Mouse (Mus musculus) granulocyte monocyte progenitor cell, adult 5-6 weeks (primary cell): Measurements from ENCODE around the gene Atf3. TPM values are rescaled to one million over a fixed set of nuclear protein-coding genes. Genes with fewer than 3 reads are reported as not detected.

ENCODE experiments used
- ATAC-seq: replicated peaks from 2 replicates; pipeline ENCODE4 v1.8.0; 2016; ENCODE audit warnings: mild to moderate bottlenecking, moderate TSS enrichment, inconsistent platforms; ENCODE audit not compliant: poor library complexity, severe bottlenecking
- total RNA-seq, 2 experiments: library from RNA; stranded (forward) in 1 of 2; stranded (reverse) in 1 of 2; fragments of 200-712, 200-1000 nt in 1 of 2; fragments of >200 nt in 1 of 2; fragmentation: Nextera tagmentation in 1 of 2; gene quantifications; 2 replicates each; pipeline ENCODE4 v1.2.3; 2014 to 2017

The Atf3 gene
- total RNA-seq (2014; fragmentation: Nextera tagmentation) (not detected in 2 replicates), total RNA-seq (2017) (8.7 and 12.8 TPM in 2 replicates)

DNA sequence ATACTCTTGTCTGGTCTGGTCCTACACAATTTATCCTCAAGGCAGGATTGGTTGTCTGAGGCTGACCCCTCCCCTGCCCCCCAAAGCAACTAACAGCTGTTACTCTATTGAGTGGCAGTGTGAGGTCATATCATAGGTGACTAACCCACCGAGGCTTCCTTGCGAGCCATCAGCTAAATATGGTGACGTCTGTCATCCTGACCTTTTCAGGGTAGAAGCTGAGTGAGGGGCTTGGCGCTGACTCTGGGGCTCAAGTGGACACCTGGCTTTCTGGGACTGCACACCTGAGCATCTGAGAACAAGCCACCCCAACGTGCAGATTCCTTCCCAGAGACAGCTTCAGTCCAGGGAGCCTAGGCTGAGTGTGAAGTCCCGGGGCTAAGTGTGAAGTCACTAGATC lies at the start of gene Atf3:
Gene Atf3 (minus strand): TSS at position 101 of the 400 bp plus-strand sequence.
- ATAC-seq, result no peak

DNA sequence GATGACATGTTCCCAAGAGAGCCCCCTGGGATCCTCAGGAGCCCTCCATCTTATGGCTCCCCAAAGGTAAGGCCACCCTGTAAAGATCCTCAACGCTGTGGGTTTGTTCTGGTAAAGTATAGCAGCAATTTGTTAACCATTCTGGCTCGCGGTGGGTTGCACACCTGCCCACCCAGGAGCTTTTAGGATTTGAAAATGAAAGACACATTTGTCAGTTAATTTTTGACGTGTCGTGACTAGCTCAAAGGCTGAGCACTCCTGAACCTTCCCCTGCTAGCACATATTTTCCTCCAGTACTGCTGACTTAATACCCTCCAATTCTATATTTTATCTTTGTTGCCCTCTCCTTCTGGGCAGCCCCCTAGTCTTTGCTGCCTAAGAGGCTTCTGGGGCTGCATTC lies 49.3 kb upstream of the Atf3 start:
- no peak for ATAC-seq

DNA sequence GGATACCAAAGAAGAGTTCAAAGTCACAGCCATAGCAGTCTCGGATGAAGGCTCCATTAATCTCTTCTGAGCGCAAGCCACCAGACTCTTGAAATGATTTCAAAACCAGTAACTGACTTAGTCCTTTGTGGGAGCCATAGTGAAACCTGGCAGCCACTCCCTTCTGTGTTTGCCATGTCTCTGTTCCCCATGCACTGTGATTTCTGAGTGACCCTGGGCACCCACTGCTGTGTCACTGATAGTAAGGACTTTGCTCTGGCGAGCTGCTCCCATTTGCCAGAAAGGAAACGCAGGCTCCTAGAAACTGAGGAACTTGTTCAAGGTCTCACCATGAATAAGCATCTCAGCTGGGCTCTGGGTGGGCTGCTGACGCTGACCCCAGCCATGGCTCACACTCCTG lies 45.6 kb upstream of the Atf3 start:
- no peak for ATAC-seq

DNA sequence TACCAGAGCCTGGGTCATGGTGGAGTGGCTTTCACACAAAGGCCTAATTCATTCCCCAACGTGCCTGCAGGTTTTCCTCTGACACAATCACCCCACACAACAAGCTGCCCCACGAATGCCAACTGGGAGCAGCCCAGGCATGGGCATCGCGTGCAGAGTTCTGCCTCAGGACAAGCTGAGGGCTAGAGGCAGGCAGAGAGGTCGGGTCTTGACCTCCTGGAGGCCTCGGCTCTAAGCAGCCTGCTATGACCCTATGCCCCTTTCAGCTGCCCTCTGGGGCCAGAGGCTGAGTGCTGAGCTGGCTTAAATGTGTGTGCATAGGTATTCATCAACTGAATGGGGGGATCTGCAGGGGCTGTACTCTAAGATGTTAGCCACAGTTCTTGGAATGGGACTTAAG lies 44.0 kb upstream of the Atf3 start:
- ATAC-seq, result no peak

DNA sequence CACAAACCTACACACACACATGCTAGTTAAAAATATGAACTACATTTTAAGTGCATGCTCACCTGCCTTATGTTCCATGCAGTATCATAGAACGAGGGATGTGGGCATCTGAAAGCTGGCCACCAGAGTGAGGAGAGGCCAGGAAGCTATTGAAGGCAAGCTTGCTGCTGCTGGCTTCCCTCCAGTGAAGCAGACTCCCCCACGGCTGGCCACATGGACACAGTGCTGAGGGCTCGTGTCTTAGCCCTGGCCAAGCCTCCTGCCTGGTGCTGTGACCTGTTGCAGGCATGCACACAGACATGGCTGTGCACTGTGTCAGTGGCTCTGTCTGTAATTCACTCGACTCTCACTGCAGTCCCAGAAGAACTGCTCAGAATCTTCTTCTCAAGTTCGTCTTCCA lies 41.8 kb upstream of the Atf3 start:
- ATAC-seq, result no peak

DNA sequence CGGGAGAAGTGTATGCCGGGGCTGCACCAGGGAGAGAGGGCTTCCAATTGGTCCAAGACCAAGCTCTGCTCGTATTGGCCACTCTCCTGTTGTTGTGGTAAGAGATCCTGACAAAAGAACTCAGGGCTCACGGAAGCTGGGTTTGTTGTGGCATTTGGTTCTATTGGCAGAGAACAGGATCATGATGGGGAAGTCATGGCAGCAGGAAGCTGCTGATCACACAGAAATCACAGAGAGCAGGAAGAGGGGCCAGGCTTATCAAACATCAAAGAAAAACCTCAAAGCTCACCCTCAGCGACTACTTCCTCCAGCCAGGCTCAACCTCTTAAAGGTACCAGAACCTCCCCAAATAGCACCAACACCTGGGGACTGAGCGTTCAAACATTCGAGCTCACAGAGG lies 41.3 kb upstream of the Atf3 start:
- peak; percentile 41 for ATAC-seq

DNA sequence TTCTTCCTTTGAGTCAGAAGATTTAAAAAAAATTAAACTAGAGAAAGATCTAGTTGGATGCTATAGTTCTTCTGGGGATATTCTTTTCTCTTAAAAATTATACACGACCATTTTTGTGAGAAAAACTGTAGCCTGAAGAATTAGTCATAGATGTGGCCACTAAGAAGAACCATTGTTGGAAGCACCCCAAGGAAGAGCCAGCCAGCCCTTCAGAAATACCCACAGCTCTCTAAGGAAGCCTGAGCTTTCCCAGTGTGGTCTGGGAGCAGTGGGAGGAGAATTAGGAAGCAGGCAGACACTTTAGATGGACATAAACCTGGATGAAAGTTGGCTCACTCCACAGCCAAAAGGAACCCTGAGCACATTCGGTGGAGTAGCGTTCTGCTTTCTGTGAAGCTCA lies 40.7 kb upstream of the Atf3 start:
- no peak for ATAC-seq

DNA sequence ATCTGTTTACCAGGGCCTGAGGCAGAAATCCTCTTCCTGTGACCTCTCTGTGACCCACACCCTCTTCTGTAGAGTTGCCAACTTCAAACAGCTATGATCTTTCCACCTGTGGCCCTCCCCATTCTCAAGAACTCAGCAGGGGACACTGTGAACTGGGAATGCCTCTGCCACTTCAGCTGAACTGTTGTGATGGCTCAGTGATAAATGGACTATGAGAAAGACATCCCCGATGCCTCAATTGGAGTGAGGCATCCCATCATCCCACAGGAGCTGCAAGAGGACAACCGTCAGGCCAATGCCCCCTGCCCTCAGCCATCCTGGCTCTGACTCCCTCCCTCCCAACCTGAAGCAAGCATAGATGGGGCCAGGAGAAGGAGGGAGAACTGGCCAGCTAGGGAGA lies 40.1 kb upstream of the Atf3 start:
- ATAC-seq, result no peak

DNA sequence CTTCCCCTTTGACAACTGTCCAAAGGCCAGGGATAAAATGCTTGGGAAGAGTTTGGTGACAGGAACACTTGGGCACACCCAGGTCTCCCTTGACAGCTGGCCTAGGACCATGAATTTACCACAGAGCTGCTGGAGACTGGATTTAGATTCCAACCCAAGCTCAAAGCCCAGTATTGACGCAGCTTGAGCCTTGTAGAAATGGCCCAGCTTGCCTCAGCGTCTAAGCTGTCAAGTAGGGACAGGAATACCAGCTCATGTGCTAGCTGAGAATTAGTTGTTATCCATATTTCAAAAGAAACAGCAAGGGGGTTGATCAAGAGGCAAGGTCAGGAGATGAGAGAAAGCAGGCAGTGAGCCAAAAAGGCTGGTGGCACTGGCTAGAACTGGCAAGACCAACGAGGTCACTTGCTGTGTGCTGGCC lies 39.5 kb upstream of the Atf3 start:
- no peak for ATAC-seq

DNA sequence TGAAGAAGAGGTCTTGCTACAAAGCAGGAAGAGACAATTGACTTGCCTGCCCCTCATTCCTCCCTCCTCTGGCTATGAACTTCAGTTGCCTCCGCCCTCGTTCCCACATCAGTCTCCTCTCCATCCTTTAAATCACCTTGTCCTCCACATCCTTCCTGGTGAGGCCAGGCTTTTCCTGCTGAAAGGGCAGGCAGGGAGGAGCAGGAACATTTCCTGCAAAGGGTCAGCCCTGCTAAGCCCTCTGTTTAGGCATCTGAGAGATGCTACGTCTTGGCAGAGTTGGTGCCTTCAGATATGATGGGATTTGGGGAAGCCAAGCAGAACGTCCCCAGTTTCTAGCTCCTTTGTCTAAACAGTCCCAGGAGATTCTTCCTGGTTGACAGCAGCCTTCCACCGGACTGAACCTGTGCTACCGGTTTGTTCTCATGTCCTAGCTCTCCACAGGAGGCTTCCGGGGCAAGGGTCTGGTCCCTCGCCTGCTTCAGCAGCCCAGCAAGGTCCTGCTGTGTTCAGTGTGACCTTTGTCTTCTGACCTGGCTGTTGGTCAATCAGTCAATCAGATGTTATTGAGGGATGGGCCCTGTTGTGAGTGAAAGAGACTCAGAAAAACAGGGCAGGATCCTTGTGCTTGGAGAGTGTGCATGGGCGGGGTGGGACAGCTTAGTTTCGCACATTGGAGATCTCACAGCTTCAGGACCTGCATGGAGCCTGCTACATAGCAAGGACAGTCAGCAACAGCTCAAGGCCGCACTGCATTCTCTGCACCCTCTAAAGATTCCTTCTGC lies 38.9 kb upstream of the Atf3 start:
- ATAC-seq, result no peak

DNA sequence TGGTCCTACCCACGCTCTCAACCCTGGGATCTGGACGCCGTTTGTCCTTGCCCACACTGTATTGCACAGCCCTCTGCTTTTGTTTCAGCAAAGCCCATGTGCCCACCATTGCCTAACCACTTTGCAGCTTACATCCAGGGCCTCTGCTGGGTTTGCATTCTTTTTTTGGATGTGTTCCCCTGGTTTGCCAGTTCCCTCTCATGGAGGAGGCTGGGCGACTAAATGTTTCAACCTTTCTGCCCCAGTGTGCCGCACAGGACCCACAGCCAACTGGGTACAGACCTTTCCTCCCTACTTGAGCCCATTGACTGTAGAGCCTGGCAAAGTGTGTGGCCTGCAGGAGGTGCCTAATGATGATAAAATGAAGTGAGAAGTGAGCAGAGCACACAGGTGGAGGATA lies 38.3 kb upstream of the Atf3 start:
- ATAC-seq, result no peak

DNA sequence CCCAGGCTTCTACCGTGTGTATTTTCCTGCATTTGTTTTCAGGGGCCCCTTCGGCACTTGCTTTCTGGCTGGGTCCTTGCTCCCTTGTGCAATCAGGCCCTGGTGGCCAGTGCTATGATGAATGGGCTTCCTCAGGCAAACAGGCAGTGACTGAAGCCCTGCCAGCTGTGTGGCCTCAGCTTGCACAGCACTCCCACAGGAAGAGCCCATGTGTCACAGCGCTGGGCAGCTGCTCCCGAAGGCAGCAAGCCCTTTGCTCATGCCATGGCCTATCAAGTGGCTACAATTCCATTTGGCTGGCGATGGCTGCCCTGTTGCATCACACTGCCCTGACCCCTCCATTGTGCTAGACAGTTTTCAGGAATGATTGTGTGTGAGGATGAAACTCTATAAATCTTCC lies 36.6 kb upstream of the Atf3 start:
- ATAC-seq, result peak; percentile 59

DNA sequence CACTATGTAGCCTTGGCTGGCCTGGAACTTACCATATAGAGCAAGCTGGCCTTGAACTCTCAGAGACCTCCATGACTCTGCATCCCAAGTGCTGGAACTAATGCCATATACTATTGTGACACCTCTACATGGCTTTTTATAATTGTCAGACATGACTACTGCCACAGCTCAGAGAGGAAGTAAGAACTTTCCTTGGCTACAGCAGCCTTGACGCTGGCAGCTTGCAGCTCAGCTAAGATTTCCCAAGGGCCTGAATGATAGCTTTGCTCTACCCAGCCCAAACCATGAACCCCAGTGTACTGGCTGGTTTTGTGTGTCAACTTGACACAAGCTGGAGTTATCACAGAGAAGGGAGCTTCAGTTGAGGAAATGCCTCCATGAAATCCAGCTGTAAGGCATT lies 35.8 kb upstream of the Atf3 start:
- peak; percentile 66 for ATAC-seq

DNA sequence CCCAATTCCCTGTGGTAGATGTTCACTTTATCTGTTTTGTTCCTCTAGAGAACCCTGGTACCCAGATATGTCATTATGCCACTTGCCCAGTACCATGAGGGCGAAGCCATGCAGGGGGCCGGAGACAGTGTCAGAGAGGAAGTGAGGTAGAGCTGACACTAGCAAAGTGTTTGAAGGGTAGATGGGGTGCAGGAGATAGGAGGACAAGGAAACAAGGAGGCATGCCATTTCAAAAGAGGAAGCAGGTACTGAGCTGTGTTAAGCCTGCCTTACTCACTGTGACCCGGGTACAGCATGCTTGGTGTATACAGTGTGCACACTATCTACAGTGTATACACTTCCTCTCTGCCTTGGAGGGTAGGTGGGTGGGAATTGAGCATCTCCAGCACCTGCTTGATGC lies 32.1 kb upstream of the Atf3 start:
- ATAC-seq, result peak; percentile 78

DNA sequence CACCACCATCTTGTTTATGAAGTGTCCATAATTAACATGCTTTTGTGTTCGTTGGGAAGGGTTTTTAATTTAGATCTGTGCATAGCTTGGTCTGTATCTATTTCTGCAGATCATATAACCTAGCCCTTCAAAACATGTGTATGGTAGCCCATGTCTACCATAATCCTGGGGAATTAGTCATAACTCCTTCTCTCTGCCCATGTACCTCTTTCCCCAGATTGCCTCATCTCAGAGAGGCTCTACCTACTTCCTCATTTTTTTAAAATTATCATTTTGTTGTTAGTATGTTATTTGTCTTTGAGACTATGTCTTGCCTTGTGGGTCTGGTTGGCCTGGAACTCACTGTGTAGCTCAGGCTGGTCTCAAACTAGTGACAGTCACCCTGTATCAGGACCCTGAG lies 30.6 kb upstream of the Atf3 start:
- peak; percentile 81 for ATAC-seq

DNA sequence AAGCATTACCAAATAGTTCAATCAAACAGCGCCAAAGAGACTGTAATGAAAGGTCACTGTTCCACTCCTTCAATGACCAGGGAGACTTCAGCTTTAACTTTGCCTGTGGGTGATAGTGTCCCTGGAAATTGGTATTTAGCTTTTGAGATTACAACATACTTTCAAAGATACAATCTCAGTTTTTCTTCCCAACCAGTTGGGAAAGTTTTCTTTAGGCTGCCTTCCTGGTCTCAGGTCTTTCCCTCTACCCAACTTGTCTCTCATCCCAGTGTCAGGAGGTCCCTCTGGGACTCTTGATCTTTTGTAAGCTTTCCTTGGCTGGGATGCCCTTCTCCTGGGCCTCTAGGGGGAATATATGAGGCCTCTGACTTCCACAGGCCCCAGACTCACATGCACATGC lies 29.7 kb upstream of the Atf3 start:
- ATAC-seq, result no peak

DNA sequence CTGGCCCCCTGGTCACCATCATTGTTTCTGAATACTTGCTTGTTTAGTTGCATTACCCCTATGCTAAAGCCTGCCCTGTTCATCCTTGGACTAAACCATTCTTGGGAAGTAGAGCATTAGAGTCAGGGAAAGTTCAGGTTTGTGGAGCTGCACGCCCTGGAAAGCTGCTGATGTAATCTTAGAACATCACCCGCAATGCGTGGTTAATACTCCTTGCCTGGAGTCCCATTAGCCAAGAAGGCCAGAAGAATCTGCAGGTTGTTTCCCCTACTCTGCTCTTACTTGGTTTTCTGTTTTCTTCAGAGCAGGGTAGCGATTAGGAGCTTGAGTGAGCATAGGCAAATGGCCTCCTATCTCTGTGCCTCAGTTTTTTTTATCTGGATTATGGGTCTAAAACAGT lies 26.0 kb upstream of the Atf3 start:
- ATAC-seq, result no peak

DNA sequence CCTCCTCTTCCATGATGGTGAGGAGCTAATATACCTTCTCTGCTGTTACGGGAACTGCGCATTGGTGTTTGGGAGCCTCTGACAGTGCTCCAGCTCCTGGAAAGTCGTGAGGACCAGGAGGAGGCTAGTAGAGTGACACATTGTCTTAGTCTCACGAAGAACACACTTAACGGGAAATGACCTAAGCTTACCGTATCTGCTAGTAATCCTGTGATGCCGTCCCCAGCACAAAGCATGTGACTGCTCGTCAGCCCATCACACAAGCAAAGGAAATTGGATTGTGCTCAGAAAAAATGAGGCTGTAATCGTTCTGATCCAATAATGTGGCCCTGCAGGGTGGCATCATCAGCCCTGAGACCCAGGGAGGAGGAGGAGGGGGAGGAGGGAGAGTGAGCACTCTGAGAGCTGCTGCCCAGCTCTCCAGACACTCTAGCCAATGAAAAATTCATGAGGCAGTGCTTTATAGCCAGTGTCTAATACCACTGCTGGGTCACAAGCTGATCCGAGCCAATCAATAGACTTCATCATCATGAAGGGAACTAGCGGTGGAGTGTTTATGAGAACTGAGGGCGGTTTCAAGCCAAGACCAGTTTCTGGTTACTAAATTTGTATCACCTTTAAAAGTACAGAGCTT lies 24.3 kb upstream of the Atf3 start:
- ATAC-seq, result no peak

DNA sequence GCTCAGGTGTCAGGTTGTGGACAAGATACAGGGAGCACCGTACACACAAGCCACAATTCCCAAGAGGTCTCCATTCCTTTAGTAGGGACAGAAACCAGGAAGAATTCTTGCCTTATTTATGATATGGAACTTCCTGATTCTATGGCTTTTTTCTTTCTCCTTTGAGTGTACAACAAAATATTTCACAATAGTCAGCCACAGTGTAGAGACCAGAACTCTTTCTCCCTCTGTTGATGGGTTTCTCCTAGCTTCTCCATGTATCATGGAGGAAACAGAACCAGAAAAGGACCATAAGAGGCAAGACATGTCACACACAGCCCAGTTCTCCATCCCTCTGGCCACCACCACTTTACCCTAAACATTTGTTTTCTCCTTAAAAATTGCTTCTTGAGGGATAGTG lies 23.7 kb upstream of the Atf3 start:
- peak; percentile 80 for ATAC-seq

DNA sequence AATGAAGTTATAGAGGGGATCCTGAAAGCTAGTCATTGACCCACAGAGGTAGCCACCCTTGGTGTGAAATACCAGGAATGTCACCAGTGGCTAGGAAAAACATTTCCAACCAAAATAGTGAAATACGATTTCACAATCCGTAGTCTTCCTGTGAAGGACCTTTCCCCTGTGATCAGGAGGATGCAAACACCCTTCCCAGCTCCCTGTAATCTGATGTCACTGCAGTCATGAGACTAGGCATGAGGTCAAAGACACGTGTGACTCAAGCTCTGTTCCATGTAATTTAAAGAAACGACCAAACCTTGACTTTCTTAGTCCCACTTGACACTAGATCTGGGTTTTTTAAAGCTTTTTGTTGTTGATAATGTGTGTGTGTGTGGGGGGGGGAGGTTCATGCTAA lies 21.8 kb upstream of the Atf3 start:
- no peak for ATAC-seq

DNA sequence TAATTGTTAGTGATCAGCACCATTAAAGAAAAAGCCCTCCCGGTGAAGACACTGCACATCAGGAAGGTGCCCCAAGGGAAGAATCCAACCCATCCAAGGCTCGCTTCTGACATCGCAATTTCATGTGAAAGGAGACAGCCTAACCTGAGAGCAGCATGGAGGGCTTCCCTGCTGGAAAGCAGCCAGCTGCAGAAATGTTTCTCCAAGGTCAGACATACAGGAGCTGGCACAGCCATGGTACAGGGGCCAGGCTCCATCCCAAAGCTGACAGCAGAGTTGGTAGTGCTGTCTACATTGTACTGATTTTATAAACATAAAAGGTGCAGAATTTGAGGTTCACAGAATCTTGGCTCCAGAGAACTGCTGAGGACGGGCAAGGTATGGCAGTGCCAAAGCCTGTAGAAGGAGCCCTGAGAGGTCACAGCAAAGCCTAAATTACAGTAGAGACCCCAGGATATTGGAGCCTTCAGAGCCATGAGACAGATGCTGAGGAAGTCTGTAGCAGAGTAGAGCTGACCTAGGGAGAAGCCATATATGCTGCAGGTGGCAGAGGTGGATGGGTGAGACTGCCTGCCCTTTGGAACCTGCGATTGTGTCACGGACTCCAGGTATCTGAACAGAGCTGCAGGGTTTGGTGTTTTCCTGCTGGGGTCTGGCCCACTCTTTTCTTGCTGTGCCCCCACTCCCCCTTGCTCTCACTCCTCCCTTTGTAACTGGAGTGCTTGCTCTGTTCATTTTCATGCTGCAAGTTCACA lies 18.1 kb upstream of the Atf3 start:
- no peak for ATAC-seq
